Mouse (Mus musculus) right cerebral cortex, postnatal 4 days (tissue): ENCODE data around the gene Sdr39u1.

Source experiments
- DNase-seq: peaks from one replicate; pipeline ENCODE4 v3.0.0-alpha.2; 2022

Gene Sdr39u1

GRCm38 (mm10) chr14:55884166-55884565 lies 15.9 kb downstream of the Sdr39u1 start, which contains the start of gene Cbln3:
TSS of gene Cbln3 (minus strand) at chr14:55884392.
- DNase-seq, result peak; percentile 47

GRCm38 (mm10) chr14:55883663-55884062 lies 16.4 kb downstream of the Sdr39u1 start:
- DNase-seq, result no peak

GRCm38 (mm10) chr14:55883149-55883661 lies 16.9 kb downstream of the Sdr39u1 start:
- DNase-seq, result no peak

DNA sequence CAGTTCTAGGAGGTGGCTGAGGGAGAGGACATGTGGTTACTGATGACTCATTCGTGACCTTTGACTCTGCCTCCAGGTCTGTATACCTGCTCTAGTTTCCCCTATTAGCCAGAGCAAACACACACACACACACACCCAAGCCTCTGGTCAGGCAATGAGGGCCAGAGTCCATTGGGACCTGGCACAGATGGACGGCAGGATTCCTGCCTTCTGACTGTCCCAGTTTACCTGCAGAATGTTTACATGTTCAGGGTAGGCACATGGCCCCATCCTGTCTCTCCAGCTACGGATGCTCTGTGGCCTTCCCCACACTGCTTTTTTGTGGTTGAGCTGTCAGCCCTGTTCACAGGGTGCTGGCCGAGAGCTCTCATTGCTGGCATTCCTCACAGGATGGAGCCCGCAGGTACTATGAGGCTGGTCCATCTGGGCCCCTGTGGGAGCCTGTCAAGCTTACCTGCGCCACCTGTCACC lies 17.9 kb downstream of the Sdr39u1 start:
- no peak for DNase-seq

DNA sequence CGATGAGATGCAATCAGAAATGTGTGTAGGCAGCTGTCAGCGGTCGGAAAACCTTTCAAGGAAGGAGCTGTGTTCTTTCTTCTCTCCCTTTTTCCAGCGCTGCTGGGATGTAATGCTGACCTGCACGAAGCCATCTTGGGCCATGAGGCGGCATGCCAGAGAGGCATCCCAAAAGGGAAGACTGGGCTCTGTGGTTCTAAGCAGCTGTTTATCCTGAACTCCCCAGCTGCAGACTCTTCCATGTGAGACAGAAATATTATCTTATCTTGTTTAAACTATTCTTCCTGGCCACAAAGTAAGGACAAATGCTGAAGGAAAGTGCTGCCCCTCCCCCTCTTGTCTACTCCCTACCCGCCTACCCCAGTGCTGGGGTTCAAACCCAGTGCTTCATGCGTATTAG lies 19.1 kb downstream of the Sdr39u1 start:
- no peak for DNase-seq

DNA sequence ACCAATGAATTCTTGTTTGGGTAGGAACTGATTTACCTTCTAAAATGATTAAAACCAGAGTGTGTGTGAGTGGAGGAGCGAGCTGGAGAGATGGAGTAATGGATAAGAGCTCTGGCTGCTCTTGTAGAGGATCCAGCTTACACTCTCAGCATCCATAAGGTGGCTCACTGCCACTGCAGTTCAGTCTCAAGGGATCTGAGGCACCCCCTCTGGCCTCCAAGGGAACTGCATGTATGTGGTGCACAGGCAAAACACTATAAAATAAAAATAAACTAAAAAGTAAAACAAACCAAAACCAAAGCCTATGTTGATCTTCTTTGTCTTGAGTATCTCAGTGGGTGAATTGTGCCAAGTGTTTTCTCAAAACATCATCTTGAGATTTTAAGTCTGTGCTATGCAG lies 20.5 kb downstream of the Sdr39u1 start:
- DNase-seq, result peak; percentile 82

GRCm38 (mm10) chr14:55878316-55878940 lies 21.7 kb downstream of the Sdr39u1 start:
- DNase-seq, result no peak

DNA sequence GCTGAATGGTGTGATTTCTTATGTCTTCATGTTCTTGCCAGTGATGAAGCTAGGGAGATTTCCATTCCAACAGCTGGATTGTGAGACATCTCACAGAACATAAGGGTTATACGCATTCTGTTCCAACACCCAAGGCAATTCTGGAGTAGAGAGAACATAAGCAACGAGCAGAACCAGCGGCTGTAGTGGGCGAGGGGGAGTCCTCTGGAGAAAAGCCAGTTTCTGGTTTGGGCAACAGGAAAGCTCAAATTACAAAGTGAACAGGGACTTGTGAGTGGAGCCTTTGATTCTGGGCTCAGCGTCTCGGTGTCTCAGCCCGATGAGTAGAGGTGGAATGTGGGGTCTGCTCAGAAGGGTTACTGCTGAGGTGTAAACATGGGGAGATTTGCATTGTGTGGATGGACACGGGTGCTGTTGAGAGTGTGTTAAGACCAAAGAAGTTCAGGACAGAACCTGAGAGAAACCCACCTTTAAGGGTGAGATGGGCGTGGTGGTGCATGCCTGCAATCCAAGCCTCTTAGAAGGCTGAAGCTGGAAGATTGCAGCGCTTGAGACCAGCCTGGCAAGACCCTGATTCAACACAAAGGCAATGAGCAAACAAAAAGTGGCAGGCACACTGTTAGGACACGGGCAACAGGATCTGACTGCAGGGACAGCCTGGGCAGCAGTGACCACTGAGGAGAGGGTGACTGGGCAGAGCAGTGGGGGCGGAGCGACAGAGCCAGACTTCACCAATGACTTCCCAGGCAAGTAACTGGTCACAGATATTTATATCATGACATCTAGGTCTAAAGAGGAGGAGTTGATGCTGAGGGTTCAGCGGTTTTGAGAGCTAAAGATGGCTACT lies 22.4 kb downstream of the Sdr39u1 start:
- DNase-seq, result no peak

DNA sequence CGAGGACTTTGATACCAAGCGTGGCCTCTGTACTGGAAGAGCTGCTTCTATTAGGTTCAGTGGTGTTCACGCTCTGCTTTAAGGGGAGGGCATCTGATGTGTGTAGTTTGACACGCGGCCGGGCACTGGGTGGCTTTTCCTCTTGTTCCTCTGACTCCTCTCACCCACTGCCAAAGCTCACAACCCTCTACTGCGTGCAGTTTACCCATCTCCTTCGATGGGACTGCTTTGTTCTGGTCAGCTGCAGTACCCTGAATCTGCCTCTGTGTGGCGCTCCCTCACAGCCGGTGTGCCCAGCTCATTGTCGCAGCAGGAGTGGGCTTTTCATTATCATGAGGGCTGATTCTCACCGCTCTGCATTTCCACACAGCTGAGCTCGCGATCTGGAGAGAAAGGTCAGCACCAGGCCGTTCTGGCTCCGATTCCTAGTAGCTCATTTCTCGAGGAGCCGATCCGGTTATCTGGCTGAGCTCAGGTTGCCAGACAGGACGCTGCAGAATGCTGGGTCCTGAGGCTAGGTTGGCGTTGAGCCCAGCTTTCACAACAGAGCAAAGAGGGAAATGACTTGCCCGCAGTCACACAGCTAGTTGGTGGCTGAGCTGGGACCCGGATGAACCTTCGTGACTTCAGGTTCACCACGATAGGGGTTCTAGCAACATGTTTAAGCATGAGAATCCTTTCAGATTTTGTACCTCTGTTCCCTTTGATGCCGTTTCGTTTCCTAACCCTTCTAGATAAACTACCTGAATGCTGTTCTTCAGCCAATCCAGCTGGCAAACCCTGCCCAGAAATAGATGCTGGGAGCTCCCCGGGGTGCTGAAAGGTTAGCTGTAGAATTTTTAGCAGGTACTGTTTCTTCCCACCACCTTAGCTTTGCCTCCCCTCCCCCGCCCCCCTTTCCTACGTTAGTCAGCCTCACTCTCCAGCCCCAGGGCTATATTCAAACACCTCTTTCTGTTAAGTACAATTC lies 26.1 kb downstream of the Sdr39u1 start:
- DNase-seq, result peak; percentile 78

- no peak for DNase-seq
Measured at GRCm38 (mm10) chr14:55873242-55873713, 26.8 kb downstream of the Sdr39u1 start.

- DNase-seq, result no peak
Measured at GRCm38 (mm10) chr14:55872551-55872950, 27.5 kb downstream of the Sdr39u1 start.

GRCm38 (mm10) chr14:55872039-55872438 lies 28.1 kb downstream of the Sdr39u1 start:
- DNase-seq, result no peak

DNA sequence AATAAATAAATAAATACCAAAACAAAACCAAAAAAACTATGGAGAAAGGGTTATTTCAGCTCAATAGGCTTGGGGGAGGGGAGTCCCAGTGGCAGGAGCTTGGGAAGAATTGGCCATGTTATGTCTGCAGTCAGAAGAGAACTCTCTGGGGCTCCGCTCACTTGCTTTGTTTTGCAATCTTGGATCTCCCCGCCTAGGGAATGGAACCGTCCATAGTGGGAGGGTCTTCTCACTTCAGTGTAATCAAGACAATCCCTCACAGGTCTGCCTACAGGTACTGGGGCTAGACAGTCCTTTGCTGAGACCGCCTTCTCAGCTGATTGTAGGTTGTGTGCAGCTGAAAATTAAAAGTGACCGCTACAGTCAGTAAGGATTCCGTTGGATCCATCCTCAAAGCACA lies 30.6 kb downstream of the Sdr39u1 start:
- no peak for DNase-seq

GRCm38 (mm10) chr14:55868230-55869026 lies 31.7 kb downstream of the Sdr39u1 start:
- DNase-seq, result no peak

DNA sequence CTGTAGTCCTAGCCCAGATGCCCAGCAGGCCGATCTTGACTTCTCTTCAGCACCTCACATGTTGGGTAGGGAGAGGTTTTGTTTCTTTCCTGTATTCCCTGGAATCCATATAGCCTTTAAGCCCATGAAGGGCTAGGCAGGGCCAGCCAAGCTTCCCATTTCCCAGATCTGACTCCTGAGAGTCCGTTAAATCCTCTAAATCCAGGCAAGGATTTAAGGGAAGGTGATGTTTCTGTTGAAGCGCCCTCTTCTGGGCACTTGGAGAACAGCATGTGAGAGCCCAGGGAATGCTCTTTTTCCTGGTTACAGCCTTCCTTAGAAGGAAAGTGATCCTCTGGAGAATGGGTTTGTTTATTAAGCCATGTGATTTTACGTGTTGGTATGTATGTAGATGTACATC lies 33.1 kb downstream of the Sdr39u1 start:
- DNase-seq, result peak; percentile 65

- peak; percentile 53 for DNase-seq
Measured at GRCm38 (mm10) chr14:55863773-55864172, 36.3 kb downstream of the Sdr39u1 start.

DNA sequence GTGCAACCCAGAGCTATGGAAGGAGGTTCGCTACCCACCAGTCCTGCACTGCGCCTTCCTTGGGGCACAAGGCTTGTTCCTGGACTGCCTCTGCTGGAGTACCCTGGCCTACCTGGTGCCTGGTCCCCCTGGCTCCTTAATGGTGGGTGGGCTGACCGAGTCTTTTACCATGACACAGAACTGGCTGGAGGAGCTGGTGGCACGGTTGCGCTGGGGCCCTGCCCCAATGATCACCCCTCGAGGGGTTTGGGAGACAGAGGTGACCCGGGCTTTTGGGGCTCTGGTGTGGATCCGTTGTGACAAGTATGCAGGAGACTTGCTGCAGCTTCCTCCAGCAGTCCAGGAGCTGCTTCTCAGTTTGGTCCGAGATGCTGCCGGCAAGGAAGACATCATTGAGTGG lies 37.1 kb downstream of the Sdr39u1 start:
- DNase-seq, result no peak

DNA sequence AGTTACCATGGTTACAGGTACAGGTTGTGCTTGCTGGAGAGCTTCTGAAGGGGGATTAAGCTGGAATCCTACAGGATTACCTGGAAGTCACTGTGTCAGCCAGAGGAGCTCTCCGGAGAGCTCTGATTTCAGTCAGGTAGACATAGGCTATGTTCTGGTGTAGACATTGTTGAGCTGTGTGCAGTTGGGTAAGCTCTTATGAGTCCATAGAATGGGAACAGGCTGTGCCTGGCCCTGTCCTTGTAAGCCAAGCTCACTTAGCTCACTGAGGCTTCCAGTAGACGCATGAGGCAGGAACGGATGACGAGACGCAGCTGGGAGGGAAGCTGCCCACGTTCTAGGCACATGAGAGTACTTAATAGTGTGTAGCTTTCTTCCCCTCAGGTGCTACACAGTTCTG lies 37.9 kb downstream of the Sdr39u1 start:
- DNase-seq, result no peak

- DNase-seq, result no peak
Measured at GRCm38 (mm10) chr14:55857588-55857987, 42.5 kb downstream of the Sdr39u1 start.

- DNase-seq, result no peak
Measured at GRCm38 (mm10) chr14:55855101-55855561, 45.0 kb downstream of the Sdr39u1 start.

DNA sequence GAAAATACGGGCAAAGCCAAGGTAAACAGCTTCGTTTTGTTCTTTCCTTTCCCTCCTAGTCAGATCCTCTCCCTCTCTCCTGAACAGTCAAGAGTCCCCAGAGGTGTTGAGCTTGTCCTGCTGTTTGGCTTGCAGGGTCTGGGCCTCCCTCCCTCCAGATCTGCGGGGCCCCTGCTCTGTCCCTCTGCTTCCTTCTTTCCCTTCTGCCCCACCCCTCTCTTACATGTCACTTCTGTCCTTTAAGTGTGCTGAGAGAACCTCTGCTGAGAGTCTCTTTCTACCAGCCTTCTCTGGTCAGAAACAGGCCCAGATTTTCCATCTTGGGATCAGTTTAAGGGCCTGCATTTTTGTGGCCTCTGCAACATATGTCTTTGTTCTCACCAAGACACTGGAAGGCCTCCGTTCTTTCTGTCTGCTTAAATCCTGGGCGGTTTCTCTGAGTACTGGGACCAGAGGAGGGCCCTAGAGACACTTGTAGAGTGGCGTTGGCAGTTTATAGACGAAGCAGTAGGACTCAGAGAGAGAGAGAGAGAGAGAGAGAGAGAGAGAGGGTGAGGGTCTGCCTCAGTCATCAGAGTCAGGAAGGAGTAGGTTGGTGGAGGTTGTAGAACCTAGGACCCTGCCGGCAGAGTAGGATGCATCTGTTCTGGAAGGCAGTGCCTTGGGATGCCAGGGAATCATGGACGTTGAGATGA lies 45.5 kb downstream of the Sdr39u1 start:
- no peak for DNase-seq
